Mouse (Mus musculus) kidney, embryonic 15.5 days (tissue): Measurements from ENCODE around the gene Dnajb3. TPM values are rescaled to one million over a fixed set of nuclear protein-coding genes. Genes with fewer than 3 reads are reported as not detected.

Experiments used
- ATAC-seq: fragments of 200-750 bp; cut with Nextera tagmentation; replicated peaks from 2 replicates; pipeline ENCODE4 v1.8.0; 2017; ENCODE audit warnings: moderate TSS enrichment; ENCODE audit not compliant: low FRiP score
- H3K27ac ChIP-seq: fragments of 300-500 bp; sonication (generic); 2 replicates; pipeline ENCODE4 v1.5.1; 2015; ENCODE audit warnings: mild to moderate bottlenecking, inconsistent platforms
- H3K27me3 ChIP-seq: fragments of 300-500 bp; sonication (generic); 2 replicates; pipeline ENCODE4 v1.6.1; 2015; ENCODE audit warnings: inconsistent platforms
- H3K36me3 ChIP-seq: fragments of 300-500 bp; sonication (generic); 2 replicates; pipeline ENCODE4 v1.6.1; 2015; ENCODE audit warnings: inconsistent platforms
- H3K4me1 ChIP-seq: fragments of 300-500 bp; sonication (generic); 2 replicates; pipeline ENCODE4 v1.6.1; 2015; ENCODE audit warnings: inconsistent platforms
- H3K4me2 ChIP-seq: fragments of 300-500 bp; sonication (generic); 2 replicates; pipeline ENCODE4 v1.6.1; 2015; ENCODE audit warnings: moderate library complexity, mild to moderate bottlenecking, inconsistent platforms
- H3K4me3 ChIP-seq: fragments of 300-500 bp; sonication (generic); replicated peaks from 2 replicates; pipeline ENCODE4 v1.5.1; 2015; ENCODE audit warnings: mild to moderate bottlenecking, inconsistent platforms
- H3K9ac ChIP-seq: fragments of 300-500 bp; sonication (generic); 2 replicates; pipeline ENCODE4 v1.6.1; 2015; ENCODE audit warnings: mild to moderate bottlenecking, inconsistent platforms
- H3K9me3 ChIP-seq: fragments of 300-500 bp; sonication (generic); replicated peaks from 2 replicates; pipeline ENCODE4 v1.6.1; 2016; ENCODE audit warnings: inconsistent platforms
- WGBS: fragments of 180-500 bp; shearing (Covaris S2); methylation state at CpG from one replicate; pipeline ENCODE4 v1.1.7; 2015; ENCODE audit warnings: mixed read lengths; 5-methylcytosine and 5-hydroxymethylcytosine counted together
- polyA plus RNA-seq: library from polyadenylated mRNA; unstranded; fragments of >200 nt; fragmentation: Nextera tagmentation; extraction: Ambion mirVana; gene quantifications from 2 replicates; pipeline ENCODE4 v1.2.1, GENCODE M21; 2015

The Dnajb3 gene
- polyA plus RNA-seq, 1 experiment from 2014 or later = 10.7 TPM

DNA sequence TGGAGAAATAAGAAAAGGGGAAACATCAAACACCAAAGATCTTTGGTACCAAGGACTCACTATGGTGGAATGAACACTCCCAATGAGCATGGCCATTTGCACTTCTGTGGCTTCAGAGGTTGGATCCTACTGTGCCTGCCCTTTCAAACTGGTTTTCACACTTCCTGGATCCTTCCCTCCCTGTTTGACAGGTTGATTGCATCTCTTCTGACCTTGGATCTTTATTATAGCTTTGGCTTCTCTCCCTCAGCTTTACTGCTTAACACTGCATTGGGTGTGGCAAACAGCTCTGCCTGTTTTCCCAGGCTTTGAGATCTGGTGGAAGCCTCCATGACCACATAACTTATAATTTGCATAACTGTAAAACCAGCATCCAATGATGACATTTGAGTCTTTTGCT is 14.8 kb upstream of the Dnajb3 start:
- H3K4me1 ChIP-seq = no peaks in the 10 kb centered on the region
- H3K36me3 ChIP-seq = no peaks in the 10 kb centered on the region
- no peak overlapping the region for H3K4me2 ChIP-seq
- H3K27ac ChIP-seq = no peak overlapping the region
- no peak overlapping the region for H3K4me3 ChIP-seq
- ATAC-seq = no peak
- H3K9ac ChIP-seq = no peak overlapping the region
- H3K9me3 ChIP-seq = peaks cover 21% of the 10 kb centered on the region
- H3K27me3 ChIP-seq = no peaks in the 10 kb centered on the region

DNA sequence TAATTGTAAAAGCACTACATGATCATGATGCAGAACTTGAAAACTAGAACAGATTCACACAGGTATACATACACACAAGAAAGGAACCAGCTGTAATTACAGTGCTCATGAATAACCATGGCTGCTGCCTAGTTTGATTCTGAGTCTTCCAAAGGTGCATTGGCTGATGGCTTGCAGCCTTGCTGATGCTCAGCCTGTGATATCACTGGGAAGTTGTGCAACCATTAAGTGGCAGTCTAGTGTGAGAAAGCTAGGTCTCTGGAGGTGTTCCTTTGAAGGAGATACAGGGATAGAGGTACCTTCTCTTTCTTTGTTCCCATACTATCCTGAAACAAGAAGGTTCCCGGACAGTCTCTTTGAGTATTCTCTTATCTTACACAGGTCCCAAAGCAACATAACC is 13.5 kb upstream of the Dnajb3 start:
- no peak overlapping the region for H3K4me2 ChIP-seq
- H3K27ac ChIP-seq = no peak overlapping the region
- H3K9me3 ChIP-seq = peaks cover 31% of the 10 kb centered on the region
- H3K9ac ChIP-seq = no peak overlapping the region
- H3K36me3 ChIP-seq = no peaks in the 10 kb centered on the region
- 14% methylated on average over 1 of the region's 1 CpGs for WGBS
- no peaks in the 10 kb centered on the region for H3K27me3 ChIP-seq
- no peak for ATAC-seq
- H3K4me1 ChIP-seq = no peaks in the 10 kb centered on the region
- no peak overlapping the region for H3K4me3 ChIP-seq

DNA sequence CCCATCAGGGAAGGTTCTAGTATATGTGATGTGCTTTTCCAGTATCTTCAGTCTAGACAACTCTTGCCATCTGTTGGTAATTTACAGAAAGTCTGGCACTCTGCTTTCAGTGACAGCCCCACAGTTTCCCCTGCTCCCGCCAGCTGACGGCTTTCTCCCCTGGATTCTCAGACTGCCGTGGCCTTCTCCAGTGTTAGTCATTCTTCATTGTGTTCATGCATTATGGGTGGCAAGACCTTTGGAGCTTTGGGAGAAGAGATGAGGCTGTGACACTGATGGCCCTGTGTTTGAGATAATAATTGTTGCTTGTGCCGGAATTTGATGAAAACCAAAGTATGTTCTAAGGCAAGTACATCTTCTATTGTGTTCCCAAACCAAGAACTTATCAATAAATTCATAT is 13.0 kb upstream of the Dnajb3 start:
- ATAC-seq = no peak
- H3K4me1 ChIP-seq = no peaks in the 10 kb centered on the region
- no peaks in the 10 kb centered on the region for H3K27me3 ChIP-seq
- H3K27ac ChIP-seq = no peak overlapping the region
- no peaks in the 10 kb centered on the region for H3K36me3 ChIP-seq
- peaks cover 36% of the 10 kb centered on the region for H3K9me3 ChIP-seq
- H3K4me2 ChIP-seq = no peak overlapping the region
- WGBS = 52% methylated on average over 4 of the region's 4 CpGs
- no peak overlapping the region for H3K4me3 ChIP-seq
- H3K9ac ChIP-seq = no peak overlapping the region

DNA sequence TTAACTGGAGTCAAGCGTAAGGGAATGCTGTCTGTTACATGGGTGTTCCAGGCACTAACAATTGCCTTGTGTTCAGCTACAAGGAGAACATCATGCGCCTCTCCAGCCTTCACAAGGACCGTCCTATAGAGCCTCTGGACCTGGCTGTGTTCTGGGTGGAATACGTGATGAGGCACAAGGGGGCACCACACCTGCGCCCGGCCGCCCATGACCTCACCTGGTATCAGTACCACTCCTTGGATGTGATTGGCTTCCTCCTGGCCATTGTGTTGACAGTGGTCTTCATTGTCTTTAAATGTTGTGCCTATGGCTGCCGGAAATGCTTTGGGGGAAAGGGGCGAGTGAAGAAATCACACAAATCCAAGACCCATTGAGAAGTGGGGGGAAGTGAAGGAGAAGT is 12.5 kb upstream of the Dnajb3 start:
- Histone ChIP-seq H3K4me1 (no peaks in the 10 kb centered on the region), H3K27ac (no peak overlapping the region), H3K4me2 (no peak overlapping the region), H3K4me3 (no peak overlapping the region), H3K9ac (no peak overlapping the region), H3K9me3 (peaks cover 41% of the 10 kb centered on the region), H3K27me3 (no peaks in the 10 kb centered on the region), H3K36me3 (no peaks in the 10 kb centered on the region)
- 75% methylated on average over 9 of the region's 9 CpGs for WGBS
- no peak for ATAC-seq

DNA sequence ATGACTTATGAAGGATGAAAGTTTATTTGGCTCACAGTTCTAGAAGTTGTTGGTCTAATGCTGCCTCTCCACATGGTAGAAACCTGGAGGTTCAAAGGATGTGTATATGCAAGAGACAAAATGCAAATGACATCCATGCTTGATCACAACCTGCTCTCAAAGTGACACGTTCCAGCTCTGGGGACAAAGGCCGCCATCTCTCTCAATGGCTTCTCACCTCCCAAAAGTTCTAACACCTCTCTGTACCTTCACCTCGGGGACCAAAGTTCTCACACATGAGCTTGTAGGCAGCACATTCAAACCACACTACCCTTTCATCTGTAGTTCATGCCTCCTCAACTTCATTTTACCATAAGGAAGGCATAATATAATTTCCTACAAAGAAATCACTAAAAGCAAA is 12.0 kb upstream of the Dnajb3 start:
- Histone ChIP-seq H3K27ac (no peak overlapping the region), H3K4me2 (no peak overlapping the region), H3K4me1 (no peaks in the 10 kb centered on the region), H3K36me3 (no peaks in the 10 kb centered on the region), H3K9me3 (peaks cover 46% of the 10 kb centered on the region), H3K27me3 (no peaks in the 10 kb centered on the region), H3K9ac (no peak overlapping the region), H3K4me3 (no peak overlapping the region)
- no peak for ATAC-seq
- WGBS = 39% methylated on average over 3 of the region's 3 CpGs

DNA sequence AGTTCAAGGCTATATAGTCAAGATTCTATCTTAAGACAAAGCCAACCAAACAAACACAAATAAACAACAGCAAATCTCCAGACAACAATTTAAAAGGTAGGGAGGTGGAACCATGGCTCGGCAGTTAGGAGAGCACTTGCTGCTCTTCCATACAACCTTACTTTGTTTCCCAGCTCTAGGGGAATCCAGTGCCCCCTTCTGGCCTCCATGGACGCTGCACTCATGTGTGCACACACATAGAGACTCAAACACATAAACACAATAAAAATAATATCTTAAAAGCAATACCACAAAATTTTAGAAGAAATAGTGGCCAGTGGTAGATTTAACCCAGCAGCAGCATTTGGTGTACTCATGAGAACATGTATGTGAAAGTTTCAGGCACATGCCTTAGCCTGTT is 11.6 kb upstream of the Dnajb3 start:
- Histone ChIP-seq H3K9ac (no peak overlapping the region), H3K4me2 (no peak overlapping the region), H3K4me1 (no peaks in the 10 kb centered on the region), H3K27me3 (no peaks in the 10 kb centered on the region), H3K9me3 (peaks cover 50% of the 10 kb centered on the region), H3K4me3 (no peak overlapping the region), H3K36me3 (no peaks in the 10 kb centered on the region), H3K27ac (no peak overlapping the region)
- ATAC-seq = no peak
- WGBS = 64% methylated on average over 2 of the region's 2 CpGs

DNA sequence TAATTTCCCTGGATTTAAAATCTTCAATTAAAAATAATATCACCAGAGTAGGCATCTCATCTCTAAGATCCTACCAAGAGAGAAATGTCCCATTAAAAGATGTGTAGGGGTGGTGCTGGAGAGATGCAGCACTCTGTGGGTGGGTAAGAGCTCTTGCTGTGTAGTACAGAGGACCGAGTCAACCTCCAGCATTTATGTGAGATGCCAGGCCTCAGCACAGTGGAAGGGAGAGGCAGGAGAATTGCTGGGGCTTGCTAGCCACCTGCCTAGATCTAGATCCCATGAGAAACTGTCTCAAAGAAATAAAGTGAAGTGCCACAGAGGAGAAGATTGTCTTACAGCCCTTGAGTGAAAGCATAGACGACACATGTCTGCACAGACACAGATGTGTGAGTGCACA is 11.0 kb upstream of the Dnajb3 start:
- no peak for ATAC-seq
- H3K4me3 ChIP-seq = no peak overlapping the region
- H3K27ac ChIP-seq = no peak overlapping the region
- no peaks in the 10 kb centered on the region for H3K4me1 ChIP-seq
- H3K27me3 ChIP-seq = no peaks in the 10 kb centered on the region
- H3K4me2 ChIP-seq = no peak overlapping the region
- no peaks in the 10 kb centered on the region for H3K36me3 ChIP-seq
- peaks cover 56% of the 10 kb centered on the region for H3K9me3 ChIP-seq
- 58% methylated on average over 2 of the region's 2 CpGs for WGBS
- no peak overlapping the region for H3K9ac ChIP-seq

DNA sequence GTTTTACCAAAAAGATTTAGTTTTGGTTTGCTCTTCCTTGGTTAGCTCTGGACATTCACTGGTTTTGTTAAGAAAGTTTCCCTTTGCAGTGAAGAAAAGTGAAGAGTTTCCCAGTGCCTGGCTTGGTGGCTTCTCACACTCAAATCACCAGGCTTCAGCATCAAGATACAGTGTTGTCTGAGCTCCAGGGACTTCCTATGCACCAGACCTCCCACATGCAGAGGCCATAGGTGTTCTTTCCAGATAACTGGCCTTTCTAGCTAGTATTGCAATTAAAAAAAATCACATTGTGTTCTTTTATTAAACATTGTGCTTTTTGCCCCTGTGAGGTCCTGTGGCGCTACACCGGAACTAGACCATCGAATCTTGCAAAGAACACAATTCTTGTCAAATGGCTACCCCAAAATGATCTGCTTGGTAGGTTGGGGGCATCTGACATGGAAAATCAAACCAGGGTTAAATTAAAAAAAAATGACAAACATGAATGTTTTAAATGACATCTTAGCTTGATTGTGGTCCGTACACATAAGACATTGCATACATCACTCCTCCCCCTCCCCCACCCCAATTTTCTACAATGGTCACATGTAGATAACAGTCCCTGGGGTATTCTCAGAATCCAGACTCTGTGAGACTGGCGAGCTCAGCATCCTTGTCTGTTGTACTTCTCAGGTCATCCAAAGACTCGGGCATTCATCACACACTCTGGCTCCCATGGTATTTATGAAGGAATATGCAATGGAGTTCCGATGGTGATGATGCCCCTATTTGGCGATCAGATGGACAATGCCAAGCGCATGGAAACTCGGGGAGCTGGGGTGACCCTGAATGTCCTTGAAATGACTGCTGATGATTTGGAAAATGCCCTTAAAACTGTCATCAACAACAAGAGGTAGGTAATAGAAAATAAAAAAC is 10.1 kb upstream of the Dnajb3 start:
- Histone ChIP-seq H3K27me3 (no peaks in the 10 kb centered on the region), H3K9me3 (peaks cover 59% of the 10 kb centered on the region), H3K27ac (no peak overlapping the region), H3K4me1 (no peaks in the 10 kb centered on the region), H3K9ac (no peak overlapping the region), H3K4me3 (no peak overlapping the region), H3K36me3 (no peaks in the 10 kb centered on the region), H3K4me2 (no peak overlapping the region)
- 0 out of 2 replicates have a peak, but pooled peaks have one; percentile 2 for ATAC-seq
- WGBS = 73% methylated on average over 10 of the region's 10 CpGs

DNA sequence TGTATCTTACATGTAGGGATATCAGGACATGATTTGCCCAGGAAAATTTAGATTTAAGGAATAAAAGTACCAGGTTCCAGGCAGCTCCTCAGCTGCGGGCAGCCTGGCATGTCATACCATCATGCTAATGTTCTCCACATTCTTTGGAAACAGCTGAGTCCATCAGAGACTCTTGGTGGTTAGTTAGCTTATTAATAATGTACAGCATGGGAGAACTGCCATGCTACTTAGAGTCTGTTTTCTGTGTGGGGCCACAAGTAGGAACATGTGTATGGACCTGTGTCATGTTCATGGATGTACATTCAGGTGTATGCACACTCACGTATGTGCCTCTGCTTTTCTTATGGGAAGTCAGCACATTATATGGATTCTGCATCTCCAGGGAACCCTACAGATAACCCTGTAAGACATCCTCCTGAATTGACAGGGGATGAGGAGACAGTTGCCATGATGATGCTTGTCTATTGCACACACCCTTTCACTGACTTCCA is 8.9 kb upstream of the Dnajb3 start:
- ATAC-seq = no peak
- H3K36me3 ChIP-seq = no peaks in the 10 kb centered on the region
- H3K4me1 ChIP-seq = no peaks in the 10 kb centered on the region
- no peak overlapping the region for H3K4me2 ChIP-seq
- no peaks in the 10 kb centered on the region for H3K27me3 ChIP-seq
- WGBS = 79% methylated on average over 2 of the region's 2 CpGs
- no peak overlapping the region for H3K4me3 ChIP-seq
- H3K9me3 ChIP-seq = peaks cover 59% of the 10 kb centered on the region
- no peak overlapping the region for H3K27ac ChIP-seq
- no peak overlapping the region for H3K9ac ChIP-seq

DNA sequence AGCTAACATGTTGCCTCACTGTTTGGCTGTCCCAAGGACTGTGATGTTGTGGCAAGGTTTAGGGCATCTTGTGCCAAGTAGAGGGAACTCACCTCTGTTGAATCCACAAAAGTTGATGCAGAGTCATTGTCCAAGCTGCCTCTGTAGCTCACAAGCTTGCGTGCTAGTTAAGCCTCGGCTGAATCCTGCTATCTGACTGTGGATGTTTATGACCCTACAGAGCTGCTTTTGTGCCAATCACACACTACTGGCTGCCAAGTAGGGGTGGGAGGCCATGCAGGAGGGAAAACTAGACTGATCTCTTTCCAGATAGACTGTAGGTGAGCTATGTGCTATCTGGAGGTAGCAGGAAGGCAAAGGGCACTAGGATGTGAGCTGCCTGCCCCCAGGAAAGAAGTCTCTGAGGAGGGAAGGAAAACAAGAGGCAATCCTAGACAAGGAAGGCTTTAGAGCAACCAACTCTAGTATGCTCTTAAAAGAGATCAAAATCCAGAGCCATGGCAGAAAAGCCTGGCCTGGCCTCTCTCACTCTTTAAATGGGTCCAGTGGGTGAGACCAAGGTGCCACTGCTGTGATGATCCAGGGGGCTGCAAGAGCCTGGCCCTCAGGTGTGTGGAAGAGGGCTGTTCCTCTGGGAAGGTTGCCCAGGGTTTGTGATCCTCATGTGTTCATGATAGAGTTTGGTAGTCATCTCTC is 8.3 kb upstream of the Dnajb3 start:
- Histone ChIP-seq H3K27me3 (no peaks in the 10 kb centered on the region), H3K4me1 (no peaks in the 10 kb centered on the region), H3K9me3 (peaks cover 59% of the 10 kb centered on the region), H3K27ac (no peak overlapping the region), H3K36me3 (no peaks in the 10 kb centered on the region), H3K9ac (no peak overlapping the region), H3K4me3 (no peak overlapping the region), H3K4me2 (no peak overlapping the region)
- ATAC-seq = no peak
- 76% methylated on average over 2 of the region's 2 CpGs for WGBS

DNA sequence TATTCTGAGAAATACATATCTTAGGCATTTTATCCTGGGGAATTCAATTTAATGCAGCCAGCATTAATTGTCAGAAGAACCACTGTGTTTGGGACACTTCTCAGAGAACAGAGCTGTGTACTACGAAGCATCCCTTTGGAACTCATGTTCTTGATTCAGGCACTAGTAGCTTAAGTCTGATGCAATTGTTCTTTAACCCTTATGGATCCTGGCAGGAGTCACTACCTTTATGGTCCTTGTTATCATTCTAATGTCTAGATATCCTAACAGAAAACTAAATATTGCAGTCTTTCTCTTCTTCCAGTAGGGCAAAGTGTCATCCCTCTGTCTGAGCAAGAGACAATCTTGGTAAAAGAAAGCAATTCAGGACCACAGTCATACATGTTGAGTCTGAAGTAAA is 7.5 kb upstream of the Dnajb3 start:
- Histone ChIP-seq H3K36me3 (no peaks in the 10 kb centered on the region), H3K9me3 (peaks cover 59% of the 10 kb centered on the region), H3K9ac (no peak overlapping the region), H3K4me1 (no peaks in the 10 kb centered on the region), H3K4me2 (no peak overlapping the region), H3K4me3 (no peak overlapping the region), H3K27me3 (no peaks in the 10 kb centered on the region), H3K27ac (no peak overlapping the region)
- WGBS = 81% methylated on average over 1 of the region's 1 CpGs
- ATAC-seq = no peak

DNA sequence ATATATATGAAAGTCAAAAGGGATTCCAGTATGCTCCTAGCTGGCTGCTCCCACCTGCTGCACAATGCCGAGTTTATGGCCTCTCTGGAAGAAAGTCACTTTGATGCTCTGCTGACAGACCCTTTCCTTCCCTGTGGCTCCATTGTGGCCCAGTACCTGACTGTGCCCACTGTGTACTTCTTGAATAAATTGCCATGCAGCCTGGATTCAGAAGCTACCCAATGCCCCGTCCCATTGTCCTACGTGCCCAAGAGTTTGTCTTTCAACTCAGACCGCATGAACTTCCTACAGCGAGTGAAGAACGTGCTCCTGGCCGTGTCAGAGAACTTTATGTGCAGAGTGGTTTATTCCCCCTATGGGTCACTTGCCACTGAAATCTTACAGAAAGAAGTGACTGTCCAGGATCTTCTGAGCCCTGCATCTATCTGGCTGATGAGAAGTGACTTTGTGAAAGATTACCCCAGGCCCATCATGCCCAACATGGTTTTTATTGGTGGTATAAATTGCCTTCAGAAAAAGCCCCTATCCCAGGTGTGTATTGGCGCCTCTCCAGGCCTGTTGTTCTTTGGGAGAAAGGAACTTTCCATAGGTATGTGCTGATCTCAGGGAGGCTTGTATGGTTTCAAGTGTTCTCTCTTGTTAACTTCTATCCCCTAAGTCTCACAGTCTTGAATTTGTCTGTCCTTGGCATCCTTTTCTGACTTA is 6.9 kb upstream of the Dnajb3 start:
- no peak overlapping the region for H3K27ac ChIP-seq
- 61% methylated on average over 8 of the region's 8 CpGs for WGBS
- H3K4me1 ChIP-seq = no peaks in the 10 kb centered on the region
- H3K4me2 ChIP-seq = no peak overlapping the region
- no peak overlapping the region for H3K4me3 ChIP-seq
- no peaks in the 10 kb centered on the region for H3K27me3 ChIP-seq
- H3K9ac ChIP-seq = no peak overlapping the region
- H3K9me3 ChIP-seq = peaks cover 57% of the 10 kb centered on the region
- peak; percentile 19; the same call in 1 of the 2 replicates for ATAC-seq
- H3K36me3 ChIP-seq = no peaks in the 10 kb centered on the region
